Mouse (Mus musculus): ENCODE results near the gene Btbd2.

The Btbd2 gene

GRCm38 (mm10) chr10:80671936-80672690 is 15.2 kb upstream of the Btbd2 start:
- CTCF ChIA-PET, result no interaction called here

- CTCF ChIA-PET, result interaction anchor here (0.6 kb wide), 1 partner anchor 87 kb away, joined by 3 read pairs; no protein-coding TSS in a partner anchor
Measured at GRCm38 (mm10) chr10:80671251-80671650, 14.4 kb upstream of the Btbd2 start.

GRCm38 (mm10) chr10:80670531-80670930 is 13.7 kb upstream of the Btbd2 start:
- CTCF ChIA-PET, result interaction anchor here (0.6 to 0.7 kb wide), 2 partner anchors 19 to 86 kb away, joined by 3 to 8 read pairs; no protein-coding TSS in a partner anchor

- CTCF ChIA-PET, result interaction anchor here (0.6 to 1.1 kb wide), 4 partner anchors 12 to 37 kb away, joined by 3 to 8 read pairs (median 4); no protein-coding TSS in a partner anchor
Measured at GRCm38 (mm10) chr10:80669737-80670485, 13.0 kb upstream of the Btbd2 start.

- CTCF ChIA-PET, result interaction anchor here (0.8 to 1.1 kb wide), 2 partner anchors 10 to 13 kb away, joined by 3 read pairs; no protein-coding TSS in a partner anchor
Measured at GRCm38 (mm10) chr10:80669018-80669417, 12.1 kb upstream of the Btbd2 start.

- CTCF ChIA-PET, result interaction anchor here (0.8 to 1.0 kb wide), 2 partner anchors 9 kb away, joined by 3 read pairs; partner anchors contain the start of gene Mknk2
Measured at GRCm38 (mm10) chr10:80668614-80669013, 11.7 kb upstream of the Btbd2 start.

GRCm38 (mm10) chr10:80666837-80667412 is 10.1 kb upstream of the Btbd2 start:
- CTCF ChIA-PET, result interaction anchor here (1.2 kb wide), 1 partner anchor 15 kb away, joined by 4 read pairs; no protein-coding TSS in a partner anchor

GRCm38 (mm10) chr10:80665981-80666733 is 9.3 kb upstream of the Btbd2 start:
- CTCF ChIA-PET, result interaction anchor here (0.8 kb wide), 1 partner anchor 16 kb away, joined by 3 read pairs; no protein-coding TSS in a partner anchor

- CTCF ChIA-PET, result no interaction called here
Measured at GRCm38 (mm10) chr10:80665459-80665858, 8.6 kb upstream of the Btbd2 start.

GRCm38 (mm10) chr10:80665016-80665380 is 8.1 kb upstream of the Btbd2 start:
- CTCF ChIA-PET, result interaction anchor here (0.6 to 0.7 kb wide), 2 partner anchors 9 to 28 kb away, joined by 3 to 9 read pairs; no protein-coding TSS in a partner anchor

- CTCF ChIA-PET, result interaction anchor here (0.6 to 0.7 kb wide), 4 partner anchors 9 to 158 kb away, joined by 3 to 9 read pairs (median 4); no protein-coding TSS in a partner anchor
Measured at GRCm38 (mm10) chr10:80664197-80665015, 7.5 kb upstream of the Btbd2 start.

- CTCF ChIA-PET, result interaction anchor here (0.6 kb wide), 2 partner anchors 19 to 159 kb away, joined by 3 to 5 read pairs; no protein-coding TSS in a partner anchor
Measured at GRCm38 (mm10) chr10:80663485-80664196, 6.8 kb upstream of the Btbd2 start.

GRCm38 (mm10) chr10:80661149-80661548 is 4.3 kb upstream of the Btbd2 start:
- CTCF ChIA-PET, result interaction anchor here (0.7 to 3.2 kb wide), 4 partner anchors 14 to 100 kb away, joined by 3 to 26 read pairs (median 5); partner anchors contain the start of gene Mknk2

- CTCF ChIA-PET, result interaction anchor here (1.0 to 3.2 kb wide), 3 partner anchors 10 to 93 kb away, joined by 3 to 26 read pairs (median 3); no protein-coding TSS in a partner anchor
Measured at GRCm38 (mm10) chr10:80659213-80659612, 2.3 kb upstream of the Btbd2 start.

- CTCF ChIA-PET, result interaction anchor here (1.0 to 3.2 kb wide), 3 partner anchors 10 to 93 kb away, joined by 3 to 26 read pairs (median 3); no protein-coding TSS in a partner anchor
Measured at GRCm38 (mm10) chr10:80658841-80659202, 2.0 kb upstream of the Btbd2 start.

GRCm38 (mm10) chr10:80658194-80658840 is 1.4 kb upstream of the Btbd2 start:
- CTCF ChIA-PET, result interaction anchor here (0.8 to 1.0 kb wide), 3 partner anchors 11 to 96 kb away, joined by 3 to 4 read pairs (median 3); no protein-coding TSS in a partner anchor

GRCm38 (mm10) chr10:80656130-80656862 is 575 bp downstream of the Btbd2 start:
- CTCF ChIA-PET, result no interaction called here
